Mouse (Mus musculus) pancreas, adult 10 weeks (tissue): Measurements from ENCODE around the gene Dhx16. TPM values are rescaled to one million over a fixed set of nuclear protein-coding genes. Genes with fewer than 3 reads are reported as not detected.

ENCODE experiments used
- polyA plus RNA-seq: library from polyadenylated mRNA; stranded (reverse); fragments of 350-450 nt; fragmentation: Illumina TruSeq; extraction: RNeasy Lipid Tissue Mini Kit (QIAGEN cat#74804); gene quantifications from one replicate; pipeline ENCODE4 v1.2.3, GENCODE M21; 2015; ENCODE audit warnings: low read depth, low replicate concordance; ENCODE audit not compliant: insufficient read depth

The Dhx16 gene
- polyA plus RNA-seq: 72.9 TPM

GRCm38 (mm10) chr17:35879245-35880057 is at the start of gene Dhx16:
Gene Dhx16 (plus strand): TSS chr17:35879819.

GRCm38 (mm10) chr17:35838122-35838544 is 41.5 kb upstream of the Dhx16 start, which contains the start of gene Tubb5:
Gene Tubb5 (minus strand): TSS chr17:35838306.

GRCm38 (mm10) chr17:35841076-35841950 is 38.3 kb upstream of the Dhx16 start, which contains the start of gene Mdc1:
Gene Mdc1 (plus strand): TSS chr17:35841515.

GRCm38 (mm10) chr17:35861198-35861857 is 18.3 kb upstream of the Dhx16 start, which contains the start of gene Nrm:
Gene Nrm (plus strand): TSS chr17:35861318.

GRCm38 (mm10) chr17:35865481-35866280 is 13.9 kb upstream of the Dhx16 start, which contains the start of gene Ppp1r18:
Gene Ppp1r18 (plus strand): TSS chr17:35865593.

GRCm38 (mm10) chr17:35896781-35897643 is 17.4 kb downstream of the Dhx16 start, which contains the start of gene 2310061I04Rik:
Gene 2310061I04Rik (minus strand): TSS chr17:35897431.

GRCm38 (mm10) chr17:35909919-35910369 is 30.3 kb downstream of the Dhx16 start, which contains the start of gene Atat1:
Gene Atat1 (minus strand): TSS chr17:35910075.

GRCm38 (mm10) chr17:35916297-35917142 is 36.9 kb downstream of the Dhx16 start, which contains the start of the genes Mrps18b and Ppp1r10:
Gene Mrps18b (minus strand): TSS chr17:35916389.
Gene Ppp1r10 (plus strand): TSS chr17:35916434.

Other genes starting within 250 kb of the Dhx16 start
- gene Mucl3, start 236.1 kb upstream of the Dhx16 start, polyA plus RNA-seq: not detected
- gene Vars2, start 212.2 kb upstream of the Dhx16 start, polyA plus RNA-seq: 5.8 TPM
- 4.2 TPM for gene Gtf2h4, start 206.1 kb upstream of the Dhx16 start, polyA plus RNA-seq
- 10.7 TPM for gene Ddr1, start 175.2 kb upstream of the Dhx16 start, polyA plus RNA-seq
- 6.9 TPM for gene Ier3, start 58.1 kb upstream of the Dhx16 start, polyA plus RNA-seq
- 16.0 TPM for gene Flot1, start 56.6 kb upstream of the Dhx16 start, polyA plus RNA-seq
- gene Tubb5, start 41.5 kb upstream of the Dhx16 start, polyA plus RNA-seq: 29.3 TPM
- gene Mdc1, start 38.3 kb upstream of the Dhx16 start, polyA plus RNA-seq: 2.3 TPM
- 0.76 TPM for gene Nrm, start 18.5 kb upstream of the Dhx16 start, polyA plus RNA-seq
- gene Ppp1r18, start 14.2 kb upstream of the Dhx16 start, polyA plus RNA-seq: 9.8 TPM
- gene 2310061I04Rik, start 17.6 kb downstream of the Dhx16 start, polyA plus RNA-seq: 16.8 TPM
- 9.7 TPM for gene Atat1, start 30.3 kb downstream of the Dhx16 start, polyA plus RNA-seq
- 23.0 TPM for gene Mrps18b, start 36.6 kb downstream of the Dhx16 start, polyA plus RNA-seq
- gene Ppp1r10, start 36.6 kb downstream of the Dhx16 start, polyA plus RNA-seq: 11.8 TPM
- 22.7 TPM for gene Abcf1, start 89.9 kb downstream of the Dhx16 start, polyA plus RNA-seq
- 11.9 TPM for gene Gnl1, start 100.0 kb downstream of the Dhx16 start, polyA plus RNA-seq
- 6.7 TPM for gene Prr3, start 100.4 kb downstream of the Dhx16 start, polyA plus RNA-seq
- gene H2-T24, start 140.7 kb downstream of the Dhx16 start, polyA plus RNA-seq: 3.1 TPM
- 29.4 TPM for gene H2-T23, start 153.0 kb downstream of the Dhx16 start, polyA plus RNA-seq
- 16.3 TPM for gene H2-T22, start 162.9 kb downstream of the Dhx16 start, polyA plus RNA-seq
- not detected for gene Gm6034, start 163.1 kb downstream of the Dhx16 start, polyA plus RNA-seq
- not detected for gene Gm11127, start 178.6 kb downstream of the Dhx16 start, polyA plus RNA-seq
- gene Gm19684, start 241.9 kb downstream of the Dhx16 start, polyA plus RNA-seq: not detected
- not detected for gene Gm7030, start 249.6 kb downstream of the Dhx16 start, polyA plus RNA-seq